Mouse (Mus musculus) lung, postnatal 0 days (tissue): ENCODE data around the gene Heatr5b. TPM values are rescaled to one million over a fixed set of nuclear protein-coding genes. Genes with fewer than 3 reads are reported as not detected.
A peak's percentile ranks its signal among the peaks of the same experiment; 100 is the strongest.

Source experiments
- ATAC-seq: fragments of 200-750 bp; cut with Nextera tagmentation; 2 replicates; pipeline ENCODE4 v1.8.0; 2017; ENCODE audit warnings: moderate library complexity
- DNase-seq: peaks from one replicate; pipeline ENCODE4 v3.0.0-alpha.2; 2016; ENCODE audit warnings: low spot score
- H3K27ac ChIP-seq: fragments of 300-500 bp; sonication (generic); 2 replicates; pipeline ENCODE4 v1.5.1; 2014; ENCODE audit warnings: antibody characterized with exemption, mild to moderate bottlenecking, low read length, mixed read lengths
- H3K27me3 ChIP-seq: fragments of 300-500 bp; sonication (generic); replicated peaks from 2 replicates; pipeline ENCODE4 v1.6.1; 2014; ENCODE audit warnings: low read length, mixed read lengths; ENCODE audit not compliant: insufficient read depth
- H3K36me3 ChIP-seq: fragments of 300-500 bp; sonication (generic); 2 replicates; pipeline ENCODE4 v1.6.1; 2014; ENCODE audit warnings: low read length, mixed read lengths; ENCODE audit not compliant: insufficient read depth
- H3K4me1 ChIP-seq: fragments of 300-500 bp; sonication (generic); 2 replicates; pipeline ENCODE4 v1.6.1; 2014; ENCODE audit warnings: antibody characterized with exemption, low read depth, low read length, mixed read lengths; ENCODE audit not compliant: insufficient read depth
- H3K4me2 ChIP-seq: fragments of 300-500 bp; sonication (generic); replicated peaks from 2 replicates; pipeline ENCODE4 v1.6.1; 2014; ENCODE audit warnings: low read depth, mild to moderate bottlenecking, low read length, moderate library complexity, mixed read lengths
- H3K4me3 ChIP-seq: fragments of 300-500 bp; sonication (generic); 2 replicates; pipeline ENCODE4 v1.5.1; 2014; ENCODE audit warnings: low read depth, low read length
- H3K9ac ChIP-seq: fragments of 300-500 bp; sonication (generic); replicated peaks from 2 replicates; pipeline ENCODE4 v1.6.1; 2014; ENCODE audit warnings: low read depth, mild to moderate bottlenecking
- H3K9me3 ChIP-seq: fragments of 300-500 bp; sonication (generic); 2 replicates; pipeline ENCODE4 v1.6.1; 2016; ENCODE audit warnings: low read length, mixed read lengths
- CTCF ChIP-seq: IDR thresholded peaks from 2 replicates; pipeline ENCODE4 v1.5.1; 2016; ENCODE audit warnings: antibody characterized with exemption, mild to moderate bottlenecking
- EP300 ChIP-seq: IDR thresholded peaks from 2 replicates; pipeline ENCODE4 v1.6.1; 2016; ENCODE audit warnings: antibody characterized with exemption, mild to moderate bottlenecking, control low read depth
- WGBS: fragments of 180-500 bp; shearing (Covaris S2); extraction: QIAGEN DNeasy Blood & Tissue Kit; methylation state at CpG from one replicate; pipeline ENCODE4 v1.1.7; 2014; 5-methylcytosine and 5-hydroxymethylcytosine counted together
- polyA plus RNA-seq: library from polyadenylated mRNA; unstranded; fragments of >200 nt; fragmentation: Nextera tagmentation; extraction: Ambion mirVana; gene quantifications from 2 replicates; pipeline ENCODE4 v1.2.1, GENCODE M21; 2015

Heatr5b gene
- polyA plus RNA-seq, 1 experiment from 2014 or later = 6.9 TPM

- no peak overlapping the region for H3K9ac ChIP-seq
Observed at GRCm38 (mm10) chr17:78752938-78753655, 82.1 kb downstream of the Heatr5b start.

GRCm38 (mm10) chr17:78752064-78752463 is 83.1 kb downstream of the Heatr5b start:
- H3K9ac ChIP-seq = no peak overlapping the region
- TF ChIP-seq CTCF = no peak
- no peak for TF ChIP-seq EP300
- no peak for DNase-seq
- no peaks in the 10 kb centered on the region for H3K27me3 ChIP-seq
- WGBS = 70% methylated on average over 10 of the region's 10 CpGs
- no peak overlapping the region for H3K27ac ChIP-seq
- no peak overlapping the region for H3K4me2 ChIP-seq
- 0 out of 2 replicates have a peak, but pooled peaks cover 6% of the 10 kb centered on the region for H3K36me3 ChIP-seq
- ATAC-seq = no peak
- no peaks in the 10 kb centered on the region for H3K4me1 ChIP-seq
- no peak overlapping the region for H3K4me3 ChIP-seq
- no peaks in the 10 kb centered on the region for H3K9me3 ChIP-seq

More at GRCm38 (mm10) chr17:78752938-78753655, 82.1 kb downstream of the Heatr5b start:
- ATAC-seq (no peak), DNase-seq (no peak)
- TF ChIP-seq EP300 = no peak
- TF ChIP-seq CTCF = no peak
- Histone ChIP-seq H3K27me3 (no peaks in the 10 kb centered on the region), H3K27ac (no peak overlapping the region), H3K36me3 (peaks cover 6% of the 10 kb centered on the region; the same call in 1 of the 2 replicates), H3K4me1 (no peaks in the 10 kb centered on the region), H3K4me3 (no peak overlapping the region), H3K4me2 (no peak overlapping the region), H3K9me3 (no peaks in the 10 kb centered on the region)
- WGBS = 55% methylated on average over 17 of the region's 17 CpGs

- no peaks in the 10 kb centered on the region for H3K36me3 ChIP-seq
- TF ChIP-seq CTCF = no peak
- no peak for TF ChIP-seq EP300
- H3K4me3 ChIP-seq = no peak overlapping the region
- no peak overlapping the region for H3K27ac ChIP-seq
- H3K9ac ChIP-seq = no peak overlapping the region
- DNase-seq (no peak), ATAC-seq (no peak)
- H3K4me2 ChIP-seq = no peak overlapping the region
- no peaks in the 10 kb centered on the region for H3K9me3 ChIP-seq
- WGBS = 83% methylated on average over 9 of the region's 9 CpGs
- H3K4me1 ChIP-seq = no peaks in the 10 kb centered on the region
- no peaks in the 10 kb centered on the region for H3K27me3 ChIP-seq
Observed at GRCm38 (mm10) chr17:78748440-78748839, 86.7 kb downstream of the Heatr5b start.

GRCm38 (mm10) chr17:78738416-78738815 is 96.7 kb downstream of the Heatr5b start:
- WGBS = 50% methylated on average over 1 of the region's 1 CpGs
- Histone ChIP-seq H3K27me3 (no peaks in the 10 kb centered on the region), H3K4me1 (peaks cover 12% of the 10 kb centered on the region; the same call in 1 of the 2 replicates), H3K27ac (no peak overlapping the region), H3K4me2 (no peak overlapping the region), H3K9ac (no peak overlapping the region), H3K4me3 (no peak overlapping the region), H3K9me3 (no peaks in the 10 kb centered on the region), H3K36me3 (no peaks in the 10 kb centered on the region)
- DNase-seq = no peak
- ATAC-seq = no peak
- TF ChIP-seq EP300 (no peak), CTCF (peak; percentile 37)

GRCm38 (mm10) chr17:78737771-78738170 is 97.4 kb downstream of the Heatr5b start:
- H3K4me2 ChIP-seq = no peak overlapping the region
- DNase-seq (peak; percentile 38), ATAC-seq (no peak)
- no peaks in the 10 kb centered on the region for H3K36me3 ChIP-seq
- H3K9ac ChIP-seq = no peak overlapping the region
- peaks cover 12% of the 10 kb centered on the region; the same call in 1 of the 2 replicates for H3K4me1 ChIP-seq
- no peak overlapping the region for H3K4me3 ChIP-seq
- peak; percentile 35; the same call in 1 of the 2 replicates for TF ChIP-seq EP300
- TF ChIP-seq CTCF = no peak
- no peak overlapping the region; the same call in 1 of the 2 replicates for H3K27ac ChIP-seq
- 39% methylated on average over 2 of the region's 2 CpGs for WGBS
- H3K9me3 ChIP-seq = no peaks in the 10 kb centered on the region
- H3K27me3 ChIP-seq = no peaks in the 10 kb centered on the region

- H3K4me3 ChIP-seq = peak within 1 kb of the TSS; percentile 98
- 35% methylated on average over 4 of the region's 4 CpGs for WGBS
- TF ChIP-seq CTCF = no peak
- no peak for TF ChIP-seq EP300
Observed at GRCm38 (mm10) chr17:78737096-78737495, 98.1 kb downstream of the Heatr5b start, which contains the start of gene Strn. Gene Strn (minus strand): TSS chr17:78737196.

More at GRCm38 (mm10) chr17:78737096-78737495, 98.1 kb downstream of the Heatr5b start, which contains the start of gene Strn:
- peak; percentile 14 for DNase-seq
- Histone ChIP-seq H3K27ac (peak within 1 kb of the TSS; percentile 93), H3K4me2 (peak within 1 kb of the TSS; percentile 74), H3K9ac (peak within 1 kb of the TSS; percentile 84), H3K4me1 (peaks cover 12% of the 10 kb centered on the region; the same call in 1 of the 2 replicates), H3K36me3 (no peaks in the 10 kb centered on the region), H3K27me3 (no peaks in the 10 kb centered on the region), H3K9me3 (no peaks in the 10 kb centered on the region)
- no peak for ATAC-seq
